Mouse (Mus musculus) neural tube, embryonic 12.5 days (tissue): Measurements from ENCODE around the gene Sema6c. TPM values are rescaled to one million over a fixed set of nuclear protein-coding genes. Genes with fewer than 3 reads are reported as not detected.

ENCODE experiments used
- ATAC-seq: fragments of 200-750 bp; cut with Nextera tagmentation; 2 replicates; pipeline ENCODE4 v1.8.0; 2017; ENCODE audit warnings: low read depth, mild to moderate bottlenecking, moderate TSS enrichment, moderate library complexity; ENCODE audit not compliant: low FRiP score
- H3K27ac ChIP-seq: fragments of 300-500 bp; sonication (generic); 2 replicates; pipeline ENCODE4 v1.5.1; 2016
- H3K27me3 ChIP-seq: fragments of 300-500 bp; sonication (generic); replicated peaks from 2 replicates; pipeline ENCODE4 v1.6.1; 2016; ENCODE audit warnings: mild to moderate bottlenecking
- H3K36me3 ChIP-seq: fragments of 300-500 bp; sonication (generic); 2 replicates; pipeline ENCODE4 v1.6.1; 2016; ENCODE audit warnings: mild to moderate bottlenecking
- H3K4me1 ChIP-seq: fragments of 300-500 bp; sonication (generic); 2 replicates; pipeline ENCODE4 v1.6.1; 2016
- H3K4me2 ChIP-seq: fragments of 300-500 bp; sonication (generic); replicated peaks from 2 replicates; pipeline ENCODE4 v1.6.1; 2016; ENCODE audit warnings: mild to moderate bottlenecking
- H3K4me3 ChIP-seq: fragments of 300-500 bp; sonication (generic); 2 replicates; pipeline ENCODE4 v1.5.1; 2016
- H3K9ac ChIP-seq: fragments of 300-500 bp; sonication (generic); 2 replicates; pipeline ENCODE4 v1.6.1; 2016; ENCODE audit warnings: mild to moderate bottlenecking
- H3K9me3 ChIP-seq: fragments of 300-500 bp; sonication (generic); 2 replicates; pipeline ENCODE4 v1.6.1; 2016; ENCODE audit warnings: mild to moderate bottlenecking
- WGBS: fragments of 180-500 bp; shearing (Covaris S2); methylation state at CpG from one replicate; pipeline ENCODE4 v1.1.7; 2016; 5-methylcytosine and 5-hydroxymethylcytosine counted together
- microRNA-seq: library from miRNA; unstranded; fragments of <30 nt; microRNA quantifications from one replicate; pipeline ENCODE4, GENCODE M21; 2017
- polyA plus RNA-seq: library from polyadenylated mRNA; unstranded; fragments of >200 nt; fragmentation: Nextera tagmentation; extraction: Ambion mirVana; gene quantifications from 2 replicates; pipeline ENCODE4 v1.2.1, GENCODE M21; 2016

Gene Sema6c
- polyA plus RNA-seq, 1 experiment from 2014 or later, result 65.2 TPM

GRCm38 (mm10) chr3:95223041-95223440 lies 62.8 kb downstream of the Sema6c start:
- H3K27ac ChIP-seq, result no peak overlapping the region
- peaks cover 29% of the 10 kb centered on the region for H3K4me1 ChIP-seq
- peaks cover 66% of the 10 kb centered on the region for H3K36me3 ChIP-seq
- no peak overlapping the region for H3K4me3 ChIP-seq
- 97% methylated on average over 2 of the region's 2 CpGs for WGBS
- no peaks in the 10 kb centered on the region for H3K27me3 ChIP-seq
- ATAC-seq, result no peak
- H3K9ac ChIP-seq, result no peak overlapping the region
- H3K4me2 ChIP-seq, result no peak overlapping the region
- H3K9me3 ChIP-seq, result no peaks in the 10 kb centered on the region

Small RNA genes within 50 kb of the gene (microRNA-seq; reads per million reads assigned to microRNA genes)
- gene Mir8099-1, result not detected

Other genes starting within 250 kb of the Sema6c start
- 9.6 and 9.7 TPM in 2 replicates for gene Selenbp1, start 227.4 kb upstream of the Sema6c start, polyA plus RNA-seq
- gene Rfx5, start 206.4 kb upstream of the Sema6c start, polyA plus RNA-seq, result 8.4 and 9.8 TPM in 2 replicates
- 20.1 and 23.0 TPM in 2 replicates for gene Pi4kb, start 185.7 kb upstream of the Sema6c start, polyA plus RNA-seq
- 33.2 and 34.9 TPM in 2 replicates for gene Zfp687, start 145.0 kb upstream of the Sema6c start, polyA plus RNA-seq
- 286 and 291 TPM in 2 replicates for gene Psmd4, start 117.8 kb upstream of the Sema6c start, polyA plus RNA-seq
- gene Pip5k1a, start 53.5 kb upstream of the Sema6c start, polyA plus RNA-seq, result 20.4 and 22.8 TPM in 2 replicates
- 227 and 232 TPM in 2 replicates for gene Vps72, start 49.4 kb upstream of the Sema6c start, polyA plus RNA-seq
- gene Tmod4, start 36.0 kb upstream of the Sema6c start, polyA plus RNA-seq, result 1.3 and 1.6 TPM in 2 replicates
- gene Scnm1, start 26.4 kb upstream of the Sema6c start, polyA plus RNA-seq, result 86.5 and 91.3 TPM in 2 replicates
- gene Lysmd1, start 26.4 kb upstream of the Sema6c start, polyA plus RNA-seq, result 24.5 and 24.8 TPM in 2 replicates
- 2.7 and 3.3 TPM in 2 replicates for gene Tnfaip8l2, start 18.1 kb upstream of the Sema6c start, polyA plus RNA-seq
- 6.7 and 7.8 TPM in 2 replicates for gene Gabpb2, start 57.5 kb downstream of the Sema6c start, polyA plus RNA-seq
- gene Cdc42se1, start 68.3 kb downstream of the Sema6c start, polyA plus RNA-seq, result 85.3 and 85.9 TPM in 2 replicates
- gene Mllt11, start 71.7 kb downstream of the Sema6c start, polyA plus RNA-seq, result 149 and 166 TPM in 2 replicates
- 0.28 TPM in 1 of 2 replicates, not detected in the other for gene Gm128, start 81.1 kb downstream of the Sema6c start, polyA plus RNA-seq
- gene Bnipl, start 90.7 kb downstream of the Sema6c start, polyA plus RNA-seq, result 0.28 TPM in 2 replicates
- 51.3 and 51.5 TPM in 2 replicates for gene Mindy1, start 120.9 kb downstream of the Sema6c start, polyA plus RNA-seq
- gene Prune1, start 121.6 kb downstream of the Sema6c start, polyA plus RNA-seq, result 34.9 and 36.1 TPM in 2 replicates
- 0.94 and 1.2 TPM in 2 replicates for gene Anxa9, start 146.7 kb downstream of the Sema6c start, polyA plus RNA-seq
- gene Cers2, start 154.3 kb downstream of the Sema6c start, polyA plus RNA-seq, result 104 and 110 TPM in 2 replicates
- gene Setdb1, start 196.7 kb downstream of the Sema6c start, polyA plus RNA-seq, result 48.9 and 57.2 TPM in 2 replicates
- not detected in 2 replicates for gene 4930558C23Rik, start 242.4 kb downstream of the Sema6c start, polyA plus RNA-seq